Mouse (Mus musculus): ENCODE measurements at regions not wholly inside any gene's neighbourhood (a gene's known extent, or its start where the extent isn't known, plus 50 kb on each side); places are given as distances from the start of the nearest gene placed in this dataset.

- peaks cover 3 to 7% of the 10 kb centered on the region in 2 experiments; a peak in 2 of 4 replicates for H3K4me1 ChIP-seq (ENCODE audit: control insufficient read depth in 2 of 2, insufficient read depth in 2 of 2, low read length in 2 of 2, poor library complexity in 1 of 2)
- in situ Hi-C loops (cut with MboI; ENCODE audit: low sequenced_read_pairs in 2 of 2, unreplicated experiment in 2 of 2) = no loop called here
- H3K9ac ChIP-seq (ENCODE audit: insufficient read depth, low read depth, low read length, poor library complexity, severe bottlenecking) = no peak overlapping the region
- TF ChIP-seq MAFK (IDR thresholded peaks at IDR 0.05; ENCODE audit: insufficient read depth, low read depth, low read length) (no peak), CHD2 (IDR thresholded peaks at IDR 0.05; ENCODE audit: low read depth, low read length) (no peak), ZNF384 (IDR thresholded peaks at IDR 0.05; ENCODE audit: low read depth, low read length) (no peak), ZC3H11A (IDR thresholded peaks at IDR 0.05; ENCODE audit: borderline replicate concordance, low read depth, low read length) (no peak), HCFC1 (IDR thresholded peaks at IDR 0.05; ENCODE audit: borderline replicate concordance, insufficient read depth, low read length) (no peak)
- no peaks in the 10 kb centered on the region for H3K36me3 ChIP-seq (ENCODE audit: control insufficient read depth, insufficient read depth, low read length, poor library complexity, severe bottlenecking)
- H3K27ac ChIP-seq (ENCODE audit: insufficient read depth, low read depth, low read length, poor library complexity, severe bottlenecking) = no peak overlapping the region
- no peak overlapping the region for H3K4me3 ChIP-seq (ENCODE audit: insufficient read depth in 1 of 2, low read depth in 1 of 2, low read length in 2 of 2, poor library complexity in 1 of 2, severe bottlenecking in 1 of 2)
- DNase-seq (ENCODE audit: low read depth, low spot score) = no peak
- no peaks in the 10 kb centered on the region for H3K9me3 ChIP-seq (ENCODE audit: control insufficient read depth, insufficient read depth, low read depth, low read length)
Measured at GRCm38 (mm10) chr4:125208136-125208915, 80.7 kb upstream of the Zc3h12a start.

- TF ChIP-seq MAFK (IDR thresholded peaks at IDR 0.05; ENCODE audit: insufficient read depth, low read depth, low read length) = no peak
- no peak for TF ChIP-seq HCFC1 (IDR thresholded peaks at IDR 0.05; ENCODE audit: borderline replicate concordance, insufficient read depth, low read length)
- TF ChIP-seq ZC3H11A (IDR thresholded peaks at IDR 0.05; ENCODE audit: borderline replicate concordance, low read depth, low read length) = no peak
- no peak for TF ChIP-seq ZNF384 (IDR thresholded peaks at IDR 0.05; ENCODE audit: low read depth, low read length)
- no peak for TF ChIP-seq CHD2 (IDR thresholded peaks at IDR 0.05; ENCODE audit: low read depth, low read length)
- no peak overlapping the region for H3K4me3 ChIP-seq (ENCODE audit: insufficient read depth in 1 of 2, low read depth in 1 of 2, low read length in 2 of 2, poor library complexity in 1 of 2, severe bottlenecking in 1 of 2)
- no peak overlapping the region for H3K27ac ChIP-seq (ENCODE audit: insufficient read depth, low read depth, low read length, poor library complexity, severe bottlenecking)
- peaks cover 10 to 16% of the 10 kb centered on the region in 2 experiments; a peak in 3 of 4 replicates for H3K4me1 ChIP-seq (ENCODE audit: control insufficient read depth in 2 of 2, insufficient read depth in 2 of 2, low read length in 2 of 2, poor library complexity in 1 of 2)
- H3K9me3 ChIP-seq (ENCODE audit: control insufficient read depth, insufficient read depth, low read depth, low read length) = no peaks in the 10 kb centered on the region
- DNase-seq (ENCODE audit: low read depth, low spot score) = no peak
- no peaks in the 10 kb centered on the region for H3K36me3 ChIP-seq (ENCODE audit: control insufficient read depth, insufficient read depth, low read length, poor library complexity, severe bottlenecking)
- in situ Hi-C loops (cut with MboI; ENCODE audit: low sequenced_read_pairs in 2 of 2, unreplicated experiment in 2 of 2) = no loop called here
- no peak overlapping the region for H3K9ac ChIP-seq (ENCODE audit: insufficient read depth, low read depth, low read length, poor library complexity, severe bottlenecking)
Measured at GRCm38 (mm10) chr4:125203521-125203920, 75.9 kb upstream of the Zc3h12a start.

GRCm38 (mm10) chr4:125201638-125202325 lies 74.1 kb upstream of the Zc3h12a start:
- H3K36me3 ChIP-seq (ENCODE audit: control insufficient read depth, insufficient read depth, low read length, poor library complexity, severe bottlenecking) = no peaks in the 10 kb centered on the region
- TF ChIP-seq HCFC1 (IDR thresholded peaks at IDR 0.05; ENCODE audit: borderline replicate concordance, insufficient read depth, low read length) = no peak
- TF ChIP-seq CHD2 (IDR thresholded peaks at IDR 0.05; ENCODE audit: low read depth, low read length) = no peak
- no peak for TF ChIP-seq ZNF384 (IDR thresholded peaks at IDR 0.05; ENCODE audit: low read depth, low read length)
- TF ChIP-seq MAFK (IDR thresholded peaks at IDR 0.05; ENCODE audit: insufficient read depth, low read depth, low read length) = no peak
- no peak for TF ChIP-seq ZC3H11A (IDR thresholded peaks at IDR 0.05; ENCODE audit: borderline replicate concordance, low read depth, low read length)
- no peak for DNase-seq (ENCODE audit: low read depth, low spot score)

GRCm38 (mm10) chr4:125200762-125201161 lies 73.1 kb upstream of the Zc3h12a start:
- in situ Hi-C loops (cut with MboI; ENCODE audit: low sequenced_read_pairs in 2 of 2, unreplicated experiment in 2 of 2) = no loop called here
- Histone ChIP-seq H3K9ac (ENCODE audit: insufficient read depth, low read depth, low read length, poor library complexity, severe bottlenecking) (no peak overlapping the region), H3K36me3 (ENCODE audit: control insufficient read depth, insufficient read depth, low read length, poor library complexity, severe bottlenecking) (no peaks in the 10 kb centered on the region), H3K4me3 (ENCODE audit: insufficient read depth in 1 of 2, low read depth in 1 of 2, low read length in 2 of 2, poor library complexity in 1 of 2, severe bottlenecking in 1 of 2) (peak overlapping the region in 1 of 2 experiments; percentile 12; a peak in 1 of 4 replicates), H3K27ac (ENCODE audit: insufficient read depth, low read depth, low read length, poor library complexity, severe bottlenecking) (no peak overlapping the region), H3K9me3 (ENCODE audit: control insufficient read depth, insufficient read depth, low read depth, low read length) (no peaks in the 10 kb centered on the region), H3K4me1 (ENCODE audit: control insufficient read depth in 2 of 2, insufficient read depth in 2 of 2, low read length in 2 of 2, poor library complexity in 1 of 2) (peaks cover 10 to 21% of the 10 kb centered on the region in 2 experiments; a peak in 3 of 4 replicates)
- DNase-seq (ENCODE audit: low read depth, low spot score) = no peak
- TF ChIP-seq MAFK (IDR thresholded peaks at IDR 0.05; ENCODE audit: insufficient read depth, low read depth, low read length) = no peak
- no peak for TF ChIP-seq HCFC1 (IDR thresholded peaks at IDR 0.05; ENCODE audit: borderline replicate concordance, insufficient read depth, low read length)
- no peak for TF ChIP-seq ZNF384 (IDR thresholded peaks at IDR 0.05; ENCODE audit: low read depth, low read length)
- TF ChIP-seq ZC3H11A (IDR thresholded peaks at IDR 0.05; ENCODE audit: borderline replicate concordance, low read depth, low read length) = no peak
- no peak for TF ChIP-seq CHD2 (IDR thresholded peaks at IDR 0.05; ENCODE audit: low read depth, low read length)

More at GRCm38 (mm10) chr4:125201638-125202325, 74.1 kb upstream of the Zc3h12a start:
- H3K27ac ChIP-seq (ENCODE audit: insufficient read depth, low read depth, low read length, poor library complexity, severe bottlenecking) = no peak overlapping the region
- no peak overlapping the region for H3K9ac ChIP-seq (ENCODE audit: insufficient read depth, low read depth, low read length, poor library complexity, severe bottlenecking)
- peaks cover 10 to 16% of the 10 kb centered on the region in 2 experiments; a peak in 3 of 4 replicates for H3K4me1 ChIP-seq (ENCODE audit: control insufficient read depth in 2 of 2, insufficient read depth in 2 of 2, low read length in 2 of 2, poor library complexity in 1 of 2)
- no peaks in the 10 kb centered on the region for H3K9me3 ChIP-seq (ENCODE audit: control insufficient read depth, insufficient read depth, low read depth, low read length)
- in situ Hi-C loops (cut with MboI; ENCODE audit: low sequenced_read_pairs in 2 of 2, unreplicated experiment in 2 of 2) = no loop called here
- H3K4me3 ChIP-seq (ENCODE audit: insufficient read depth in 1 of 2, low read depth in 1 of 2, low read length in 2 of 2, poor library complexity in 1 of 2, severe bottlenecking in 1 of 2) = no peak overlapping the region

Data from ES-E14 (cell line).